Mouse (Mus musculus) MEL (cell line): ENCODE measurements around the gene Fam173a. TPM values are rescaled to one million over a fixed set of nuclear protein-coding genes. Genes with fewer than 3 reads are reported as not detected.
"Not testable (repeated sequence)": the region's sequence is repeated elsewhere in the genome, so short reads cannot be mapped to it uniquely, and the experiment has no call there.

ENCODE experiments used
- DNase-seq: peaks from one replicate; pipeline ENCODE4 v3.0.0; 2011; ENCODE audit warnings: low read depth, low spot score
- H3K27ac ChIP-seq: 2 replicates; pipeline ENCODE4 v1.5.1; 2012; ENCODE audit warnings: low read depth, mild to moderate bottlenecking, control low read depth, low read length, moderate library complexity; ENCODE audit not compliant: control insufficient read depth
- H3K27me3 ChIP-seq, 2 experiments: fragments of 150-350 bp in 1 of 2; sonication (generic) in 1 of 2; 2 replicates each; pipeline ENCODE4 v1.6.1; 2012; ENCODE audit warnings: low read length in 2 of 2, mild to moderate bottlenecking in 2 of 2, improper control_type of control experiment in 1 of 2, moderate library complexity in 1 of 2; ENCODE audit not compliant: insufficient read depth in 2 of 2, control insufficient read depth in 1 of 2
- H3K36me3 ChIP-seq, 2 experiments: 2 replicates each; pipeline ENCODE4 v1.6.1; 2012 to 2014; ENCODE audit warnings: low read length in 2 of 2, improper control_type of control experiment in 1 of 2, inconsistent platforms in 1 of 2, mild to moderate bottlenecking in 1 of 2; ENCODE audit not compliant: insufficient read depth in 2 of 2, control insufficient read depth in 1 of 2
- H3K4me1 ChIP-seq, 2 experiments: fragments of 150-350 bp in 1 of 2; sonication (generic) in 1 of 2; 2 replicates each; pipeline ENCODE4 v1.6.1; 2012; ENCODE audit warnings: low read length in 2 of 2, improper control_type of control experiment in 1 of 2, mild to moderate bottlenecking in 1 of 2; ENCODE audit not compliant: insufficient read depth in 2 of 2, control insufficient read depth in 1 of 2
- H3K4me3 ChIP-seq, 2 experiments: fragments of 150-350 bp in 1 of 2; sonication (generic) in 1 of 2; 2 replicates each; pipeline ENCODE4 v1.5.1; 2012; ENCODE audit warnings: low read depth in 2 of 2, low read length in 2 of 2, mild to moderate bottlenecking in 2 of 2, moderate library complexity in 2 of 2, control low read depth in 1 of 2, improper control_type of control experiment in 1 of 2; ENCODE audit not compliant: control insufficient read depth in 1 of 2, insufficient read depth in 1 of 2
- H3K79me2 ChIP-seq: 2 replicates; pipeline ENCODE4 v1.6.1; 2012; ENCODE audit warnings: mild to moderate bottlenecking, low read length, moderate library complexity; ENCODE audit not compliant: control insufficient read depth, poor library complexity, insufficient read depth
- H3K9ac ChIP-seq: 2 replicates; pipeline ENCODE4 v1.6.1; 2012; ENCODE audit warnings: low read depth, mild to moderate bottlenecking, control low read depth, low read length, moderate library complexity; ENCODE audit not compliant: control insufficient read depth, poor library complexity, severe bottlenecking
- H3K9me3 ChIP-seq: fragments of 150-350 bp; sonication (generic); replicated peaks from 2 replicates; pipeline ENCODE4 v1.6.1; 2012; ENCODE audit warnings: mild to moderate bottlenecking, low read length, improper control_type of control experiment, moderate library complexity; ENCODE audit not compliant: insufficient read depth
- BHLHE40 ChIP-seq: IDR thresholded peaks from 2 replicates; pipeline ENCODE4 v1.6.1; 2012; ENCODE audit warnings: low read depth, mild to moderate bottlenecking, inconsistent platforms, low read length, improper control_type of control experiment, borderline replicate concordance
- CHD1 ChIP-seq: IDR thresholded peaks from 2 replicates; pipeline ENCODE4 v1.6.1; 2012; ENCODE audit warnings: low read depth, mild to moderate bottlenecking, inconsistent platforms, low read length, improper control_type of control experiment
- CTCF ChIP-seq, 3 experiments: IDR thresholded peaks in 2 of 3; conservative IDR thresholded peaks in 1 of 3; 2 replicates each; pipeline ENCODE4 v1.5.1; 2011 to 2012; ENCODE audit warnings: low read length in 3 of 3, low read depth in 2 of 3, mild to moderate bottlenecking in 2 of 3, improper control_type of control experiment in 1 of 3, inconsistent platforms in 1 of 3, mixed read lengths in 1 of 3, moderate library complexity in 1 of 3; ENCODE audit not compliant: control insufficient read depth in 1 of 3, insufficient read depth in 1 of 3, poor library complexity in 1 of 3, severe bottlenecking in 1 of 3
- E2F4 ChIP-seq: IDR thresholded peaks from 2 replicates; pipeline ENCODE4 v1.6.1; 2011; ENCODE audit warnings: low read depth, low read length, improper control_type of control experiment, borderline replicate concordance
- EP300 ChIP-seq, 2 experiments: IDR thresholded peaks; 2 replicates each; pipeline ENCODE4 v1.6.1; 2011; ENCODE audit warnings: improper control_type of control experiment in 2 of 2, low read length in 2 of 2, low read depth in 1 of 2, mild to moderate bottlenecking in 1 of 2
- ETS1 ChIP-seq: IDR thresholded peaks from 2 replicates; pipeline ENCODE4 v1.6.1; 2012; ENCODE audit warnings: low read depth, mild to moderate bottlenecking, inconsistent platforms, low read length, improper control_type of control experiment, moderate library complexity
- GATA1 ChIP-seq: IDR thresholded peaks from 2 replicates; pipeline ENCODE4 v1.6.1; 2011; ENCODE audit warnings: low read depth, low read length, improper control_type of control experiment
- HCFC1 ChIP-seq: IDR thresholded peaks from 2 replicates; pipeline ENCODE4 v1.6.1; 2012; ENCODE audit warnings: low read depth, mild to moderate bottlenecking, inconsistent platforms, low read length, improper control_type of control experiment, moderate library complexity
- KAT2A ChIP-seq: conservative IDR thresholded peaks from 2 replicates; pipeline ENCODE4 v1.6.1; 2012; ENCODE audit warnings: low read depth, low read length, improper control_type of control experiment, inconsistent platforms
- MAX ChIP-seq: IDR thresholded peaks from 2 replicates; pipeline ENCODE4 v1.6.1; 2011; ENCODE audit warnings: low read length, improper control_type of control experiment
- MAZ ChIP-seq: IDR thresholded peaks from 2 replicates; pipeline ENCODE4 v1.6.1; 2012; ENCODE audit warnings: low read depth, mild to moderate bottlenecking, inconsistent platforms, low read length, improper control_type of control experiment
- MXI1 ChIP-seq: IDR thresholded peaks from 2 replicates; pipeline ENCODE4 v1.6.1; 2011; ENCODE audit warnings: mild to moderate bottlenecking, low read depth, low read length, improper control_type of control experiment
- MYC ChIP-seq: IDR thresholded peaks from 2 replicates; pipeline ENCODE4 v1.6.1; 2011; ENCODE audit warnings: low read depth, mild to moderate bottlenecking, low read length, improper control_type of control experiment, moderate library complexity
- NELFE ChIP-seq: IDR thresholded peaks from 2 replicates; pipeline ENCODE4 v1.6.1; 2011; ENCODE audit warnings: low read depth, low read length, improper control_type of control experiment
- POLR2A ChIP-seq, 2 experiments: IDR thresholded peaks; 2 replicates each; pipeline ENCODE4 v1.6.1; 2011 to 2012; ENCODE audit warnings: low read length in 2 of 2, mild to moderate bottlenecking in 2 of 2, control low read depth in 1 of 2, improper control_type of control experiment in 1 of 2, low read depth in 1 of 2, moderate library complexity in 1 of 2; ENCODE audit not compliant: control insufficient read depth in 1 of 2, insufficient read depth in 1 of 2, poor library complexity in 1 of 2
- RAD21 ChIP-seq: IDR thresholded peaks from 2 replicates; pipeline ENCODE4 v1.6.1; 2011; ENCODE audit warnings: mild to moderate bottlenecking, low read depth, low read length, improper control_type of control experiment
- SIN3A ChIP-seq: IDR thresholded peaks from 2 replicates; pipeline ENCODE4 v1.6.1; 2012; ENCODE audit warnings: low read length, improper control_type of control experiment, inconsistent platforms
- TAL1 ChIP-seq: IDR thresholded peaks from 2 replicates; pipeline ENCODE4 v1.6.1; 2012; ENCODE audit warnings: mild to moderate bottlenecking, inconsistent platforms, low read length, moderate library complexity, mixed read lengths
- TCF12 ChIP-seq: IDR thresholded peaks from 2 replicates; pipeline ENCODE4 v1.6.1; 2014; ENCODE audit warnings: low read depth, mild to moderate bottlenecking, inconsistent platforms, low read length, improper control_type of control experiment, moderate library complexity
- UBTF ChIP-seq: IDR thresholded peaks from 2 replicates; pipeline ENCODE4 v1.6.1; 2012; ENCODE audit warnings: low read depth, mild to moderate bottlenecking, inconsistent platforms, low read length, improper control_type of control experiment, moderate library complexity, borderline replicate concordance; ENCODE audit not compliant: insufficient read depth
- USF1 ChIP-seq: IDR thresholded peaks from 2 replicates; pipeline ENCODE4 v1.6.1; 2014; ENCODE audit warnings: low read depth, mild to moderate bottlenecking, inconsistent platforms, low read length, improper control_type of control experiment, moderate library complexity
- USF2 ChIP-seq, 2 experiments: IDR thresholded peaks; 2 replicates each; pipeline ENCODE4 v1.6.1; 2011 to 2012; ENCODE audit warnings: improper control_type of control experiment in 2 of 2, low read length in 2 of 2, borderline replicate concordance in 1 of 2, inconsistent platforms in 1 of 2, low read depth in 1 of 2, mild to moderate bottlenecking in 1 of 2; ENCODE audit not compliant: insufficient read depth in 1 of 2
- ZC3H11A ChIP-seq: IDR thresholded peaks from 2 replicates; pipeline ENCODE4 v1.6.1; 2012; ENCODE audit warnings: low read depth, mild to moderate bottlenecking, inconsistent platforms, low read length, improper control_type of control experiment
- ZKSCAN1 ChIP-seq: IDR thresholded peaks from 2 replicates; pipeline ENCODE4 v1.6.1; 2012; ENCODE audit warnings: low read depth, mild to moderate bottlenecking, inconsistent platforms, low read length, improper control_type of control experiment, moderate library complexity
- ZNF384 ChIP-seq: IDR thresholded peaks from 2 replicates; pipeline ENCODE4 v1.6.1; 2012; ENCODE audit warnings: low read depth, mild to moderate bottlenecking, inconsistent platforms, low read length, improper control_type of control experiment
- polyA plus RNA-seq, 2 experiments: library from polyadenylated mRNA; stranded (reverse) in 1 of 2; unstranded in 1 of 2; fragments of >175 nt in 1 of 2; fragments of >200 nt in 1 of 2; gene quantifications; 2 replicates each; pipeline versions ENCODE4 v1.2.1 to v1.2.4; 2012; ENCODE audit warnings: low replicate concordance in 2 of 2, low read depth in 1 of 2; ENCODE audit not compliant: insufficient read length in 2 of 2, insufficient read depth in 1 of 2, missing spikeins in 1 of 2
- total RNA-seq: library from RNA; depleted of rRNA; stranded (reverse); fragments of 300-350 nt; gene quantifications from 2 replicates; pipeline ENCODE4 v1.2.3, GENCODE M21; 2012

The Fam173a gene
- total and polyA plus RNA-seq, 3 experiments, result 36.6 to 39.0 TPM; not detected in 1

DNA sequence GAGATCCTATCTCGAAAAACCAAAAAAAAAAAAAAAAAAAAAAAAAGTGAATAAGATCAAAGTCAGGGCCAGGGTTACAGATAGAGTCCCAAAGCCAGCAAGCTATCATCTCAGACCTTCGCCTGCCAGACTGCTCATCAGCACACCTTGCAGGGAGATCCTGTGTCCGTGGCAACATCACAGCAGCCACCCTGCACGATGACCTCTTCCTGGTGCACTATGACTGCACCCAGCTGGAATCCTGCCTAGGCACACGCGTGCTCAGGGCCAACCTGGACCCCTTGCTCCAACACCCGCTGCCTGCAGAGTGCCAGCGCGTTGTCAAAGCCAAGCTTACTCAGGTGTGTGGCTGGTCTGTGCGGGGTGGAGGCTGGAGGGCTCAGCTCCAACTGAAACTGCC, 48.4 kb downstream of the Fam173a start:
- H3K4me3 ChIP-seq, result no peak overlapping the region
- H3K9ac ChIP-seq, result no peak overlapping the region
- no peak for DNase-seq
- H3K36me3 ChIP-seq, result no peaks in the 10 kb centered on the region
- H3K4me1 ChIP-seq, result no peaks in the 10 kb centered on the region
- TF ChIP-seq E2F4, result no peak
- TF ChIP-seq MAX, result no peak
- no peak for TF ChIP-seq ZNF384
- no peak for TF ChIP-seq ETS1
- TF ChIP-seq BHLHE40, result no peak
- TF ChIP-seq MYC, result no peak
- no peak for TF ChIP-seq CHD1
- no peak for TF ChIP-seq USF1
- no peak for TF ChIP-seq GATA1
- no peak for TF ChIP-seq UBTF
- TF ChIP-seq ZKSCAN1, result no peak
- TF ChIP-seq MXI1, result no peak
- no peak for TF ChIP-seq SIN3A
- no peak for TF ChIP-seq NELFE
- no peak for TF ChIP-seq CTCF (IDR thresholded peaks at IDR 0.05 in 2 of 3, conservative IDR thresholded peaks at IDR 0.05 in 1 of 3; ENCODE audit: control insufficient read depth in 1 of 3, insufficient read depth in 1 of 3, low read depth in 2 of 3, low read length in 3 of 3, poor library complexity in 1 of 3, severe bottlenecking in 1 of 3)
- TF ChIP-seq KAT2A, result no peak
- no peak for TF ChIP-seq RAD21
- TF ChIP-seq POLR2A (IDR thresholded peaks at IDR 0.05; ENCODE audit: control insufficient read depth in 1 of 2, insufficient read depth in 1 of 2, low read depth in 1 of 2, low read length in 2 of 2, poor library complexity in 1 of 2), result no peak
- TF ChIP-seq, all 39 proteins: peak for 0
- Histone ChIP-seq H3K9me3 (no peaks in the 10 kb centered on the region), H3K79me2 (no peaks in the 10 kb centered on the region), H3K27ac (no peak overlapping the region), H3K27me3 (peaks cover 4 to 5% of the 10 kb centered on the region in 2 experiments; a peak in 2 of 4 replicates)

DNA sequence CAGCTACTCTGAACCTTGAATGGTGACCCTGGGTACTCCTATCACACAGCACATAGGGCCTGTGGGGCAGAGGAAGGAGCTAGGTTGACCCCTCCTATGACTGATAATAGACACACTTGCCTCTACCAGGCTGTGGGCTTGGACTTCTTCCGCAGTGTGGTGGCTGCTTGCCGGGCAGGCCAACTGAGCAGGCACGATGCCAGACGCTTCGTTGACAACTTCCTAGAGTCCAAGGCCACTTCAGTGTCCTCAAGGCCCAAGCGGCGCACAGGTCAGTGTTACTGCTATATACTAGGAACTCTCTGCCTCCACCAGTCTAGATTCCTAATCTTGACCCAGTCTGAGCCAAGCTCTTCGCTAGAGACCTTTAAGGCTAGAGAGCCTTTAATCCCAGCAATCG, 48.9 kb downstream of the Fam173a start:
- Histone ChIP-seq H3K9me3 (no peaks in the 10 kb centered on the region), H3K4me1 (no peaks in the 10 kb centered on the region), H3K27ac (no peak overlapping the region), H3K27me3 (peaks cover 4 to 5% of the 10 kb centered on the region in 2 experiments; a peak in 2 of 4 replicates), H3K36me3 (no peaks in the 10 kb centered on the region), H3K79me2 (no peaks in the 10 kb centered on the region), H3K4me3 (no peak overlapping the region), H3K9ac (no peak overlapping the region)
- no peak for TF ChIP-seq EP300 (IDR thresholded peaks at IDR 0.05; ENCODE audit: low read depth in 1 of 2, low read length in 2 of 2)
- no peak for TF ChIP-seq TCF12
- TF ChIP-seq MXI1, result no peak
- no peak for TF ChIP-seq HCFC1
- no peak for TF ChIP-seq ZC3H11A
- TF ChIP-seq MAZ, result no peak
- TF ChIP-seq MAX, result no peak
- TF ChIP-seq TAL1, result no peak
- TF ChIP-seq USF2 (IDR thresholded peaks at IDR 0.05; ENCODE audit: borderline replicate concordance in 1 of 2, insufficient read depth in 1 of 2, low read depth in 1 of 2, low read length in 2 of 2), result no peak
- DNase-seq, result no peak

DNA sequence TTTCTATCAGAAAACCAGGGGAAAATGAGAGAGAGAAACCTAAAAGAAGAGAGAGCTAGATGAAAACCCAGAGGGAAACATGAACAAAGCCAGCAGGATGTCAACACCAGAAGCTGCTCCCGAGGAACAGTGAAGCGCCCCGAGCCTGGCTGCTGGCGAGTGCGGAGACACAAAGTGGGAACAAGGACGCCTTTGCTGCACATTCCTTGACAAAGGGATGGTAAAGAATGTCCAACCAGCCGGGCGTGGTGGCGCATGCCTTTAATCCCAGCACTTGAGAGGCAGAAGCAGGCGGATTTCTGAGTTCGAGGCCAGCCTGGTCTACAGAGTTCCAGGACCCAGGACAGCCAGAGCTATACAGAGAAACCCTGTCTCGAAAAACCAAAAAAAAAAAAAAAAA, 51.2 kb downstream of the Fam173a start:
- H3K9ac ChIP-seq, H3K9me3 ChIP-seq, DNase-seq, H3K4me3 ChIP-seq, H3K79me2 ChIP-seq, H3K4me1 ChIP-seq, H3K27me3 ChIP-seq, H3K36me3 ChIP-seq, H3K27ac ChIP-seq: not testable (repeated sequence)
